Mouse (Mus musculus): Measurements from ENCODE around the gene Gm15155.

DNA sequence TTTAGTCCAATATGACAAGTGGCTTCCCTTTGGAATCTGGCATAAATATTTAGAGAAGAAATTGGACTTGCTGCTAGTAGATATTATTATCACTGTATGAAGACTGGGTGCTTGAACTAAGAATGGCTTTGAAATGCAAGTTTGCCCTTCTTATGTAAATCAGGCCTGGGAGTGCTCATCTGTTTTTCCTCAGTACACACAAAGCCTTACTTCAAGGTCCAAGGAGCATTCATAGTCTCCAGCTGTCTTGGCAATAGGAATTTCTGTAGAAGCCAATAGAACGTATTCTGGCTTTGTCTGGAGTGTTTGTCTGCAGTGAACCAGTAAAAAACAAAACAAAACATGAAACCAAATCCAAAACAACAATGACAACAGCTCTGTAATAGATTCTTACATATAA is 278.6 kb downstream of the Gm15155 start:
- TF ChIP-seq CTCF (IDR thresholded peaks at IDR 0.05; ENCODE audit: borderline replicate concordance, control insufficient read depth, extremely low read depth, insufficient read depth, low read length, poor library complexity) (no peak), POLR2A (IDR thresholded peaks at IDR 0.05; ENCODE audit: control insufficient read depth, extremely low read depth, insufficient read depth, low read length, poor library complexity) (no peak)

All from thymus, adult 2 months (tissue).